Mouse (Mus musculus): Measurements from ENCODE around the gene Mrpl22. TPM values are rescaled to one million over a fixed set of nuclear protein-coding genes. Genes with fewer than 3 reads are reported as not detected.

Gene Mrpl22
- total RNA-seq (2021) = 10 to 100 TPM; 35.7 to 41.5 TPM
- long read RNA-seq, experiment 1, transcript Mrpl22-201 (7 exons, 722 nt) = major isoform, 8 of 11 reads
- long read RNA-seq, experiment 1, partial matches to known transcripts = 2 of 11 reads
- long read RNA-seq, experiment 1, other reads (novel, unspliced or antisense) = 1 of 11 reads
- long read RNA-seq, experiment 2, transcript Mrpl22-201 (7 exons, 722 nt) = major isoform, 7 of 11 reads
- long read RNA-seq, experiment 2, partial matches to known transcripts = 2 of 11 reads
- long read RNA-seq, experiment 2, other reads (novel, unspliced or antisense) = 2 of 11 reads

DNA sequence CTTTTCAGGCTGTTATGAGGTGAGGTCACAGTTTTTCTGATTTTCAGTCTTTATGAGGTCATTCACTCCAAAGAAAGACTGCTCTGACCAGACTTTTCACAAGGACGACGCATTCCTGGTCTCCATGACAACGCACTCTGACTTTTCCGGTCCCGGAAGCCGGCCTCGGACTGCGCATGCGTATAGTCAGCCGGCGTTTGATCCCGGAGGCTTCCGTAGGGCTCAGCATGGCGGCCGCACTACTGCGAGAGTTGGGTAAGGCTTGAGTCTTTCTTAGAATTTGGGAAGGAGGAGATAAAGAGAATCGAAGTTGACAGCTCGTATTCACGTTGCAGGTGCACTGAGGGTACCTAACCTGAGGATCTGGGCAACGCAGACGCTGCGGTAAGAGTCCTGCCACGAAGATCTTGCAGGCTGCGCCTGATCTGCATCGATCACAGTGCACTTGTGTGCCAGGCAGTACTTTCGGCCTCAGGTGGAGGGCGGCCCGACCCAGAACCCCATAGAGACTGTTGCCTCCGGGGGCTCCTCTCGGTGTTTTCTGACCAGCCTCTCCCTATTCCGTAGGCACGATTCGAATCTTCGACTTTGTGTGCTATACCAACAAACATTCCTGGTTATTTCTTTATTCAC lies at the start of gene Mrpl22:
TSS of gene Mrpl22 (plus strand) at position 203 of the 633 bp plus-strand sequence.
- H3K4me3 ChIP-seq = peak within 1 kb of the TSS; percentile 58
- intact Hi-C loops (cut with DNase I) = no loop called here
- peak; percentile 95 to 96 for DNase-seq (ENCODE audit: extremely low spot score in 1 of 2, low spot score in 2 of 2)
- TF ChIP-seq CTCF (IDR thresholded peaks at IDR 0.05) = no peak
- H3K27ac ChIP-seq = peak within 1 kb of the TSS; percentile 63

DNA sequence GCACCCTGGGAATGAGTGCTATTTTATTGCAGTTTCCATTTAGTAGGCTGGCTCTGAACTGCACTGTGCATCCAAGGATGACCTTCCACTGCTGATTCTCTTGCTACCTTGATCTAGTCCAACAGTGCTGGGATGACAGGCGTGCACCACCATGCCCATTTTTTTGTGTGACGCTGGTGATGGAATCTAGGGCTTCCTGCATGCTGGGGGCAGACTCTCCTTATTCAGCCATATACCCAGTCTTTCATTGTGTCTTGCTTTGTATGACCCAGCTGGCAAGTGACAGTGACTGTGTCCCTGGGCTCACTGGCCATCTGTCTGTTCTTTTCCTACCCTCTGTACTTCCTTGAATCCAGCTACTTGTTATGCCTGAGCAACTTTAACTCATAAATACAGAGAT lies 47.8 kb upstream of the Mrpl22 start:
- DNase-seq (ENCODE audit: extremely low spot score in 1 of 2, low spot score in 2 of 2) = no peak
- TF ChIP-seq CTCF (IDR thresholded peaks at IDR 0.05) = no peak
- intact Hi-C loops (cut with DNase I) = no loop called here
- Histone ChIP-seq H3K4me3 (no peak overlapping the region), H3K27ac (no peak overlapping the region)

DNA sequence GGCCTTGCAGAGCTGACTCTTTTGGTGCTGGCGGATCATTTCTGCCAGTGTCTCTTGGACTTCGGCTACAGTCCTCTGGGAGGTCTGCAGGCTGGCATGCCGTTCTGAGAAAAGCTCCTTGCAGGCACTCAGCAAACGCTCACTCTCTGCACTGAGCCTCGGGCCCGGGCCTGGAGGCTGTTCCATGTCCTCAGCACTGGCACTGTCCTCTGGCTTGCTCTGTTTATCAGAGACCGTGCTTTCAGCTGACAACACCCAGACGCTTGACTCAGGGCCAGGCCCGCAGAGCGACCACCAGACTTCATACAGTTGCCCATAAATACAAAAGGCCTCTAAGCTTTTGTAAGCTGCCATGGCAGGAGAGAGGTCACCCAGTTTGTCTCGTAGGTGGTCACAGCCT lies 46.4 kb upstream of the Mrpl22 start:
- intact Hi-C loops (cut with DNase I) = no loop called here
- Histone ChIP-seq H3K4me3 (no peak overlapping the region), H3K27ac (no peak overlapping the region)
- no peak for DNase-seq (ENCODE audit: extremely low spot score in 1 of 2, low spot score in 2 of 2)
- TF ChIP-seq CTCF (IDR thresholded peaks at IDR 0.05) = no peak

DNA sequence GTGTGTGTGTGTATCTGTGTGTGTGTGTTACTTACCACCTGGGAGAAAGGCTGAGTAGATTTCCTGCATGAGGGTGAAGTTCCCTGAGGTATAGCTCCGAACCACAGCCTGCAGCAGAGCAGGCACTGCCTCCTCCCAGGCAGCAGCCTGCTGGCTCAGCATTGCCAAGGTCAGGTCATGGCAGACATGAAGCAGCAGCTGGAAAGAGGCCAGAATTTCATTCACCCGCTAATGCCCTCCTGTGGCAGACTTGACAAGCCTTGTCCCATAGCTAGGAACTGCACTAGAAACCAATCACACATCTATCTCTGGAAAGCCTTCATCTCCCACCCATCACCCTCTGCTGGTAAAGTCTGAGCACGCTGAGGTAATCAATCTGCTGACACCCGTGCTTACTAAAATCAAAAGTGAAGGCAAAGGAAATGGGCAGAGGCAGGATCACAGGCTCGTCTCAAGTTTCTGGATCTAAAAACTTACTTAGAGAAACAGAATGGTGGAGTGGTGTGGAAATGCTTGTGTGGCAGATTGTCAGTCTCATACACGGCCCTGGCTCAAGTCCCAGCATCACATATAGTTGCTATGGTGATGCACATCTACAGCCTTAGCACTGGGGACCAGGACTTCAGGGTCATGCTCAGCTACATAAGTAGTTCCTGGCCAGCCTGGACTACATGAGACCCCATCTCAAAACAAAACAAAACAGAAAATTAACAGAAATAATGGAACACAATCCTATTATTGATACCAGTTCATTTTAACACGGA lies 44.9 kb upstream of the Mrpl22 start:
- intact Hi-C loops (cut with DNase I) = no loop called here
- no peak for DNase-seq (ENCODE audit: extremely low spot score in 1 of 2, low spot score in 2 of 2)
- peak; percentile 7; the same call in 1 of the 2 replicates for TF ChIP-seq CTCF (IDR thresholded peaks at IDR 0.05)
- Histone ChIP-seq H3K27ac (no peak overlapping the region), H3K4me3 (no peak overlapping the region)

DNA sequence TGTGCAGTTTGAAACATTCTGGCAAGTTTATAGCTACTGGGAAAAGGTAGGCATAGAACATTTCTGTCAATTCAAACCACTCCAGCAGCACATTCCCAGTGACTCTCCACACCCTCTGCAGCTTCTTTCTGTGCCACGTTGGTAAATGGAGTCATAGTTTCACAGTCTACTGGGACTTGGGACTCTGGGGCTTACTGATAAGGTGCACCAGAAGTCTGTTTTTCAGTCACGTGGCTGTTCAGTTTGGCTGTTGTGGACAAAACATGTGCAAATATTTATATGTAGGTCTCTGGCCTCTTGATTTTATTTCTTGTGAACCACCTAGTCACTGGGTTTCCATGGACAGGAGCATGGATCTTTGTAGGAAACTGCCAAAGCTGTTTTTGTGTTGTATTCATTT lies 43.9 kb upstream of the Mrpl22 start:
- no peak for DNase-seq (ENCODE audit: extremely low spot score in 1 of 2, low spot score in 2 of 2)
- H3K27ac ChIP-seq = no peak overlapping the region
- intact Hi-C loops (cut with DNase I) = no loop called here
- TF ChIP-seq CTCF (IDR thresholded peaks at IDR 0.05) = no peak
- no peak overlapping the region for H3K4me3 ChIP-seq

DNA sequence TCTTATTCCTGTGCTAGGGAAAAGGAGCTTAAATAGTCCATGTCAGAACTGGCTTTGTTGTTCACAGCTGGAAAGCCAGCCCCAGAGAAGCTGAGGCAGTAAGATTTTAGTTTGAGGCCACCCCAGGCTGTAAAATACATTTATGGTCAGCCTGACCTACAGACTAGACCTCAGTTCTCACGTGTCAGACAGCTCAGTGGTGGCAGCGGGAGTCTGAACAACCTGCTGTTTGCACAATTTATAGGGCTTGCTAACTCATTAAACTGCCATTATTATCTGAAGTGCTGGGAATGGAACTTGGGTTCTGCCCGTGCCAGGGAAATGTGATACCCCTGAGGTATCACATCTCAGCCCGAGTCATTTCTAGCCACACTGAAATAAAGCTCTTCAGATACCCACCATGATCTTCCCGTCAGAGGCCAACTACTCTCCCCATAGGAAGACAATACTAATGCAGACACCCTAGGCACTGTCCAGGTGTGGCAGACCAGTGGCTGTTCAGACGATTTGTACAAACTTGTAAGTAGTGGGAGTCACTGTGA lies 42.1 kb upstream of the Mrpl22 start:
- no peak for DNase-seq (ENCODE audit: extremely low spot score in 1 of 2, low spot score in 2 of 2)
- H3K4me3 ChIP-seq = no peak overlapping the region
- intact Hi-C loops (cut with DNase I) = no loop called here
- no peak for TF ChIP-seq CTCF (IDR thresholded peaks at IDR 0.05)
- no peak overlapping the region for H3K27ac ChIP-seq

DNA sequence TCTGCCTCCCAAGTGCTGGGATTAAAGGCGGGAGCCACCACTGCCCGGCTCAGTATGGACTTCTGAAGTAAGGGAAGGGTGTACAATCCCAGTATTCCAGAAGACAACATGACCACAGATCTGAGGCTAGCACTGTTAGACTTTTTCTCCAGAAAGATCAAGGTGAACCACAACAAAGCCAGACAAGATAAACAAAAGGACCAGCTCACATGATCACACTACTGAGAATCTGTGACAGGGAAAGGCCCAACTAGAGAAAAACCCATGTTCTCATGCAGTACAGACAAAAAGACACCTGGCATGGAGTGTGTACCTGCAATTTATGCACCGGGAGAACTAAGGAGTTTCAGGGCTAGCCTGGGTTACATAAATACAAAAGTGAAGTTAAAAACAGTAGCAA lies 39.4 kb upstream of the Mrpl22 start:
- H3K4me3 ChIP-seq = no peak overlapping the region
- no peak for DNase-seq (ENCODE audit: extremely low spot score in 1 of 2, low spot score in 2 of 2)
- no peak overlapping the region for H3K27ac ChIP-seq
- no peak for TF ChIP-seq CTCF (IDR thresholded peaks at IDR 0.05)
- intact Hi-C loops (cut with DNase I) = no loop called here

DNA sequence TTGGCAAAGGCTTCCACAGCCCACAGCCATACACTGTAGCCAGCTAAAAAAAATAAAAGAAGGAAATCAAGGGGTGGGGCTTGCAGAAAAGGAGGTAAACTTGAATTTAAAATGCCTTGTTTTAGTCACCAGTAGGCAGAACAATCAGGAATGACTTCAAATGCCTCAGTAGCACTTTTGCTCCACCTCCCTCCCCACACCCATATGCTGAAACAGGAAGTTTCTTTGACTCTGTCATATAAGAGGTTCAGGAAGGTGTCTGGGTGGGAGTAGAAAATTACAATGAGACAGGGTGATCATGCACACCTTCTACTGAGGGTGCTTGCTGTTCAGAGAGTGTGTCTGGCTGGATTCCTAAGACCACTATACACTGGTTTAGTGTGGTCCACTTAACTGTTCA lies 36.6 kb upstream of the Mrpl22 start:
- H3K27ac ChIP-seq = no peak overlapping the region
- no peak for TF ChIP-seq CTCF (IDR thresholded peaks at IDR 0.05)
- no peak for DNase-seq (ENCODE audit: extremely low spot score in 1 of 2, low spot score in 2 of 2)
- H3K4me3 ChIP-seq = no peak overlapping the region
- intact Hi-C loops (cut with DNase I) = no loop called here

DNA sequence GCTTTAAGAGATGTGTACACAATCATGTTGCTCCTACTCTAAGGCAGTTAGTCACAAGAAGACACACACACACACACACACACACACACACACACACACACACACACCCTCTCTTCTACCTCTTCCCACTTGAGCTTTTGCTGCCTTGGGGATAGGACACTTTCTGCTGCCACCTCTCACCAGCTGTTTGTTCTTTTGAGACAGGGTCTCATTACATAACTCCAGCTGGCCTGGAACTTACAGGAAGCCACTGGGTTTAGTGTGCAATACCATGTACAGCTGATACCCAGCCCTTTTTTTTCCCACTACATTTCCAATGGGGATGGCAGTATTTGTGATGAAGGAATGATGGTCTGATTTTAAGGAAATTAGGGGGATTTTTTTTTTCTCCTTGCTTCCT lies 36.2 kb upstream of the Mrpl22 start:
- Histone ChIP-seq H3K27ac (no peak overlapping the region), H3K4me3 (no peak overlapping the region)
- no peak for TF ChIP-seq CTCF (IDR thresholded peaks at IDR 0.05)
- intact Hi-C loops (cut with DNase I) = no loop called here
- no peak for DNase-seq (ENCODE audit: extremely low spot score in 1 of 2, low spot score in 2 of 2)

DNA sequence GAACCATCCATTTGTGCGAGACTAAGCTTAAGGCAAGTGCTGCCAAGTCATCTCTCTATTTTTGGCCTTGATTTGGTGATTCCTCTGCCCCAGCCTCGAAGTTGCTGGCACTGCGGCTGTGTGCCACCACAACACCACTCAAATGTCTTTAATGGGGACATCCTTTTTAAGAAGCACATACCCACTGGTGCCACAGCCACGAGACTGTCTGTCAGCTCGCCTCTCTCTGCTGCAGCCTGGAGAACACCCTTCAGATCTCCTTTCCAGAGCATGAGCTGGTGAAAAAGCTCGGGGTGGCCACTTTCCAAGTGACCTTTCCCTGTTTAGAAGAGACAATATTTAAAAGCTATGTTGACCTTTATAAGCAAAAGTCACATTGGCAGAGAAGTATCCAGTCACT lies 34.8 kb upstream of the Mrpl22 start:
- no peak for DNase-seq (ENCODE audit: extremely low spot score in 1 of 2, low spot score in 2 of 2)
- no peak overlapping the region for H3K4me3 ChIP-seq
- H3K27ac ChIP-seq = no peak overlapping the region
- no peak for TF ChIP-seq CTCF (IDR thresholded peaks at IDR 0.05)
- intact Hi-C loops (cut with DNase I) = no loop called here

DNA sequence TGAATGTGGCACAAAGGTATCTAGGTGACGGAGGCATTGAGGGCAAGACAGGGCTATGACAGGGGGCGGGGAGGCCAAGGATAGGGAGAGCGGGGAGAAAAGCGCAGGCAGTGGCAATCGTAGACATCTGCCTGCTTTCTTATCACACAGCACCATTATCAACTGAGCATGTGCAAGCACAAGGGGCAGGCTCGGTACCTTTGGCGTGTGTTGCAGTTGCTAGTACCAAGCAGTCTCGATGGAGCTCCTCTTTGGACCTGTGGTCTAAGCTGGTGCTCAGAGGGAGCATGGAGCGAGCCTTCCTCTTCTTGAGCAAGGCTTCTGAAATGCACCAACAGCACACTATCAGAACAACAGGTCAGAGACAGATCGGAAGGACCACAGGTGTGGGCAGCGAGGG lies 32.6 kb upstream of the Mrpl22 start:
- no peak overlapping the region for H3K4me3 ChIP-seq
- DNase-seq (ENCODE audit: extremely low spot score in 1 of 2, low spot score in 2 of 2) = no peak
- no peak overlapping the region for H3K27ac ChIP-seq
- intact Hi-C loops (cut with DNase I) = no loop called here
- no peak for TF ChIP-seq CTCF (IDR thresholded peaks at IDR 0.05)

DNA sequence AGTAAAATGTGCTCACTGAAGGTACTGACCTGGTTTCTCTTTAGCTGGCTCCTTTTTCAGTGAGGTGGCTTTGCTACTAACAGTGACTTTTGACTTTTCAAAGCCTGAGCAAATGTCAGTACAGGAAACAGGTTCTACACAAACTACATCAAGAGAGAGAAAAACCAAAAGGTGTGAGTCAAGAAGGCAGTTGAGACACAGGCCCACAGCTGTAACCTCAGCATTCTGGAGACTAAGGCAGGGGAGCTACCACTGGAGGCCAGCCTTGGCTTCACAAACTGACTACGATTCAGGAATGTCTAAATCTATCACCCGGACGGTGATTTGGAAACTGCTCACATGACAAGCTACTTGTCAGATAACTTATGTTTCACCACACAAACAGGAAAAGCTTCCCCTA lies 32.0 kb upstream of the Mrpl22 start:
- no peak overlapping the region for H3K4me3 ChIP-seq
- intact Hi-C loops (cut with DNase I) = no loop called here
- no peak for DNase-seq (ENCODE audit: extremely low spot score in 1 of 2, low spot score in 2 of 2)
- H3K27ac ChIP-seq = no peak overlapping the region
- TF ChIP-seq CTCF (IDR thresholded peaks at IDR 0.05) = no peak

Measured in left cerebral cortex, adult 2 months (tissue).